Mouse (Mus musculus) forebrain, embryonic 12.5 days (tissue): ENCODE data around the gene Oaz1. TPM values are rescaled to one million over a fixed set of nuclear protein-coding genes. Genes with fewer than 3 reads are reported as not detected.
"Not testable (repeated sequence)": the region's sequence is repeated elsewhere in the genome, so short reads cannot be mapped to it uniquely, and the experiment has no call there.

ENCODE experiments used
- ATAC-seq: fragments of 200-750 bp; cut with Nextera tagmentation; 2 replicates; pipeline ENCODE4 v1.8.0; 2017; ENCODE audit warnings: moderate TSS enrichment; ENCODE audit not compliant: low FRiP score
- H3K27ac ChIP-seq: fragments of 300-500 bp; sonication (generic); 2 replicates; pipeline ENCODE4 v1.5.1; 2016; ENCODE audit warnings: mild to moderate bottlenecking
- H3K27me3 ChIP-seq: fragments of 300-500 bp; sonication (generic); 2 replicates; pipeline ENCODE4 v1.6.1; 2016; ENCODE audit warnings: mild to moderate bottlenecking
- H3K36me3 ChIP-seq: fragments of 300-500 bp; sonication (generic); replicated peaks from 2 replicates; pipeline ENCODE4 v1.6.1; 2016; ENCODE audit warnings: mild to moderate bottlenecking
- H3K4me1 ChIP-seq: fragments of 300-500 bp; sonication (generic); 2 replicates; pipeline ENCODE4 v1.6.1; 2016
- H3K4me2 ChIP-seq: fragments of 300-500 bp; sonication (generic); 2 replicates; pipeline ENCODE4 v1.6.1; 2016; ENCODE audit warnings: mild to moderate bottlenecking, moderate library complexity
- H3K4me3 ChIP-seq: fragments of 300-500 bp; sonication (generic); replicated peaks from 2 replicates; pipeline ENCODE4 v1.5.1; 2016; ENCODE audit warnings: mild to moderate bottlenecking
- H3K9ac ChIP-seq: fragments of 300-500 bp; sonication (generic); 2 replicates; pipeline ENCODE4 v1.6.1; 2016; ENCODE audit warnings: mild to moderate bottlenecking
- H3K9me3 ChIP-seq: fragments of 300-500 bp; sonication (generic); 2 replicates; pipeline ENCODE4 v1.6.1; 2016
- WGBS: fragments of 180-500 bp; shearing (Covaris S2); methylation state at CpG from one replicate; pipeline ENCODE4 v1.1.7; 2016; 5-methylcytosine and 5-hydroxymethylcytosine counted together
- polyA plus RNA-seq: library from polyadenylated mRNA; unstranded; fragments of >200 nt; fragmentation: Nextera tagmentation; extraction: Ambion mirVana; gene quantifications from 2 replicates; pipeline ENCODE4 v1.2.1, GENCODE M21; 2016

Gene Oaz1
- polyA plus RNA-seq, 1 experiment from 2014 or later: 1,490 TPM

GRCm38 (mm10) chr10:80805925-80806324 is 20.5 kb upstream of the Oaz1 start:
- Histone ChIP-seq H3K27ac (no peak overlapping the region), H3K4me2 (no peak overlapping the region), H3K4me3 (no peak overlapping the region), H3K27me3 (peaks cover 53% of the 10 kb centered on the region), H3K9ac (peak overlapping the region; percentile 13; the same call in 1 of the 2 replicates), H3K36me3 (peaks cover 51% of the 10 kb centered on the region), H3K4me1 (peaks cover 47% of the 10 kb centered on the region), H3K9me3 (no peaks in the 10 kb centered on the region)
- WGBS: 25% methylated on average over 3 of the region's 3 CpGs
- peak; percentile 32 for ATAC-seq

- H3K27me3 ChIP-seq: peaks cover 57% of the 10 kb centered on the region
Measured at GRCm38 (mm10) chr10:80806341-80807056, 20.0 kb upstream of the Oaz1 start.

DNA sequence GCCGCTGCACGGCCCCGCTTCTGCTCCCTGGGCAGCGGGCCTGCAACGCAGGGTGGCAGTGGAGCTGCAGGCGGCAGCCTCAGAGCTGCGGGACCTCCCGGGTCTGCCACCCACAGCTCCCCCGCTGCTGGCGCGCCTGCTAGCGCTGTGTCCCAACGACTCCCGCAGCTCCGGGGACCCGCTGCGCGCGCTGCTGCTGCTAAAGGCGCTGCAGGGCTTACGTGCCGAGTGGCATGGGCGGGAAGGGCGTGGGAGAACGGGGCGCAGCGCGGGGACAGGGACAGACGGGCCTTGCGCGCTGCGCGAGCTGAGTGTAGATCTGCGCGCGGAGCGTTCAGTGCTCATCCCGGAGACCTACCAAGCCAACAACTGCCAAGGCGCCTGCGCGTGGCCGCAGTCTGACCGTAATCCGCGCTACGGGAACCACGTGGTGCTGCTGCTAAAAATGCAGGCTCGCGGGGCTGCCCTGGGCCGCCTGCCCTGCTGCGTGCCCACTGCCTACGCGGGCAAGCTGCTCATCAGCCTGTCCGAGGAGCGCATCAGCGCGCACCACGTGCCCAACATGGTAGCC is 19.3 kb upstream of the Oaz1 start:
- peak overlapping the region; percentile 52 for H3K4me3 ChIP-seq
- peak; percentile 85 for ATAC-seq
- WGBS: 1% methylated on average over 55 of the region's 58 CpGs

More at GRCm38 (mm10) chr10:80806341-80807056, 20.0 kb upstream of the Oaz1 start:
- Histone ChIP-seq H3K9me3 (no peaks in the 10 kb centered on the region), H3K9ac (peak overlapping the region; percentile 66), H3K4me1 (peaks cover 47% of the 10 kb centered on the region), H3K4me2 (peak overlapping the region; percentile 95), H3K4me3 (peak overlapping the region; percentile 52), H3K36me3 (peaks cover 45% of the 10 kb centered on the region), H3K27ac (peak overlapping the region; percentile 75)
- ATAC-seq: peak; percentile 13; the same call in 1 of the 2 replicates
- WGBS: 44% methylated on average over 34 of the region's 34 CpGs

GRCm38 (mm10) chr10:80808099-80808984 is 18.1 kb upstream of the Oaz1 start:
- no peak overlapping the region for H3K27ac ChIP-seq
- H3K9ac ChIP-seq: peak overlapping the region; percentile 31
- peak overlapping the region; percentile 31 for H3K4me2 ChIP-seq
- peaks cover 26% of the 10 kb centered on the region for H3K36me3 ChIP-seq
- H3K9me3 ChIP-seq: no peaks in the 10 kb centered on the region
- H3K4me1 ChIP-seq: peaks cover 47% of the 10 kb centered on the region
- peak overlapping the region; percentile 3; the same call in 1 of the 2 replicates for H3K4me3 ChIP-seq
- no peak for ATAC-seq
- peaks cover 67% of the 10 kb centered on the region for H3K27me3 ChIP-seq
- WGBS: 13% methylated on average over 40 of the region's 40 CpGs

More for the DNA sequence above, 19.3 kb upstream of the Oaz1 start:
- Histone ChIP-seq H3K27ac (peak overlapping the region; percentile 75), H3K4me1 (peaks cover 47% of the 10 kb centered on the region), H3K4me2 (peak overlapping the region; percentile 95), H3K9me3 (no peaks in the 10 kb centered on the region), H3K9ac (peak overlapping the region; percentile 66), H3K27me3 (peaks cover 57% of the 10 kb centered on the region), H3K36me3 (peaks cover 38% of the 10 kb centered on the region)

DNA sequence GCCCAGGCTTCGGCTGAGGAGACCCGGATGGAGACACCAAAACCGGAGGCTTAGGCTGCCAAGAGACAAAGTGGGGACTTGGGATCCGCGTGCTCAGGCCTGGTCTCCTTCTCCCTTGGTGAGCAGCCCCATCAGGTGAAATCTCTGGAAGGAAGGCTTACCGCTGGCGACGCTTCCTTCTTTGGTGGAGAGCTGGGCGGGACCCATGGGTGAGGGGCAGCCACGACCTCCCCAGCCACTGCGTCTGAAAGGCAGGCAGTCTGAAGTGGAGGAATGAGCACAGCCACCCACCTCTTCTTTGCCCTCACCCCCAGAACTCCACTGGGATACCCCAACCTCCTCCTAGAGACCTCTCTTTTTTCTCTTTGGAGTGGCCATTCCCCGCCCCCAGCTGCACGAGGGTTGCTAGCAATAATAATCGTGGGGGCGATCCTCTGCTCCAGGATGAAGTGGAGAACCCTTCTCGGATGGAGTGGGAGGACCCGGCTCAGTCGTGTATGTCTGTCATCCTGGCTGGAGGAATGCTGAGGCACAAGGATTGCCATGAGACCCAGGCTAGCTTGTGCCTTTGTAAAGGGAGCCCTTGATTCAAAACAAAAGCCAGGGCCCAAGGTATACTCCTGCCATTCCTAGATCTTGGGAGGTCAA is 17.3 kb upstream of the Oaz1 start:
- no peaks in the 10 kb centered on the region for H3K9me3 ChIP-seq
- no peak for ATAC-seq
- H3K4me2 ChIP-seq: peak overlapping the region; percentile 31
- H3K27me3 ChIP-seq: peaks cover 70% of the 10 kb centered on the region
- peak overlapping the region; percentile 31; the same call in 1 of the 2 replicates for H3K9ac ChIP-seq
- peak overlapping the region; percentile 3; the same call in 1 of the 2 replicates for H3K4me3 ChIP-seq
- WGBS: 8% methylated on average over 18 of the region's 18 CpGs
- peaks cover 47% of the 10 kb centered on the region for H3K4me1 ChIP-seq
- peaks cover 19% of the 10 kb centered on the region for H3K36me3 ChIP-seq
- H3K27ac ChIP-seq: no peak overlapping the region

DNA sequence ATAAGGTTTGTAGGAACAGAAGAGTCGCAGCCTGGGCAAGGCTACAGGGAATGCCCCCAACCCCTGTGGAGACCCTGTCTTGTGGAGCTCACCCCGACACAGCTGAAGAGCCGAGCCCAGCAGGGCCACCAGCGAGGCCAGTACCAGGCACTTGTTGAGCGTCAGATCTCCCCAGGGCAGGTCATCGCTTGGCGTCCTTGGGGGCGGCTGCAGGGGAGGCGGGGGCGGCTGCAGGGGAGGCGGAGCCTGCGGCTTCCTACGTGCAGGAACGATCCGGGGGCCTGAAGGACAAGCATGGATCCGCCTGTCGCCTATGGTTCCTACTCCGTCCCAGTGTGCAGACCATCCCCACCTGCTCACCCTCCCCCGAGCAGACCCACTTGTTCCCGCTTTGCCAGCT is 16.4 kb upstream of the Oaz1 start:
- Histone ChIP-seq H3K4me1 (peaks cover 47% of the 10 kb centered on the region), H3K36me3 (peaks cover 9% of the 10 kb centered on the region), H3K27me3 (peaks cover 70% of the 10 kb centered on the region), H3K9me3 (no peaks in the 10 kb centered on the region), H3K4me2 (peak overlapping the region; percentile 31; the same call in 1 of the 2 replicates), H3K4me3 (peak overlapping the region; percentile 16; the same call in 1 of the 2 replicates), H3K9ac (peak overlapping the region; percentile 21; the same call in 1 of the 2 replicates), H3K27ac (no peak overlapping the region)
- 6% methylated on average over 20 of the region's 20 CpGs for whole genome bisulfite sequencing
- ATAC-seq: no peak

DNA sequence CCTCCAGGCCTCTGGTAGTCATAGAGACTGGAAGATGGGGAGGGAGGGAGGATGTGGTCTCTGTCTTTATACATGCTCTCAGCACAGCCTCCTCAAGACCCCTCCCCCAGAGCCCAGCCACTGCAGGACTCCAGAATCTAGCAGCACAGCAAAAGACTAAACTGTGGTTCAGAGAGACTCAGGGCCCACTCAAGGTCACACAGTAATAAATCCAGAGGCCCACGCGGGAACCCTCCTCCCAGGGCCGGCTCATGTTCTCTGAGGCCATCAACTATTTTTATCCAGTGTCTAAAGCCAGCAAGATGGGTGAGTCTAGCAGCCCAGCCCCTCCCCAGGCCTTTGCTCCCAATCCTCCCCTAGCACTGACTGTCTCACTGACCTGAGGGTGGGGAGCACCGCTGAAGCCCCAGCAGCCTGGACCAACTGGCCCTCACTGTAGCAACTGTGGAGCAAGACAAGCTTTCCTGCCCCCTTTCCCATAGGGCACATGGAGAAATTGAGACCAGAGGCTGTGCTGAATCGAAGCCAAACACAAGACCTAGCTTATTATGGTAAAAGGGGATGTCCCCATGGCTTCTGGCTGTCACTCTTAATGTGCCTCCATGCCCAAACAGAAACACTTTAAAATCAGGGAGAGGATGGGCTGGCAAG is 13.9 kb upstream of the Oaz1 start:
- Histone ChIP-seq H3K9me3 (no peaks in the 10 kb centered on the region), H3K27ac (no peak overlapping the region), H3K4me2 (no peak overlapping the region), H3K4me3 (no peak overlapping the region), H3K27me3 (peaks cover 51% of the 10 kb centered on the region), H3K9ac (no peak overlapping the region), H3K36me3 (no peaks in the 10 kb centered on the region), H3K4me1 (peaks cover 26% of the 10 kb centered on the region)
- ATAC-seq: no peak
- 64% methylated on average over 5 of the region's 5 CpGs for WGBS

- no peaks in the 10 kb centered on the region for H3K9me3 ChIP-seq
- H3K27me3 ChIP-seq: peaks cover 42% of the 10 kb centered on the region
- no peak for ATAC-seq
- 68% methylated on average over 4 of the region's 4 CpGs for WGBS
- no peak within 1 kb of the TSS for H3K9ac ChIP-seq
- no peak within 1 kb of the TSS for H3K27ac ChIP-seq
- H3K36me3 ChIP-seq: no peaks in the 10 kb centered on the region
- H3K4me3 ChIP-seq: no peak within 1 kb of the TSS
- peaks cover 17% of the 10 kb centered on the region for H3K4me1 ChIP-seq
- no peak within 1 kb of the TSS for H3K4me2 ChIP-seq
Measured at GRCm38 (mm10) chr10:80813366-80813765, 13.1 kb upstream of the Oaz1 start, which contains the start of gene Jsrp1. Gene Jsrp1, minus strand, starts transcription at chr10:80813498.

GRCm38 (mm10) chr10:80814800-80815199 is 11.7 kb upstream of the Oaz1 start:
- H3K9ac ChIP-seq: no peak overlapping the region
- no peak overlapping the region for H3K4me3 ChIP-seq
- H3K36me3 ChIP-seq: no peaks in the 10 kb centered on the region
- ATAC-seq: no peak
- no peaks in the 10 kb centered on the region for H3K9me3 ChIP-seq
- H3K27me3 ChIP-seq: peaks cover 29% of the 10 kb centered on the region
- peaks cover 6% of the 10 kb centered on the region for H3K4me1 ChIP-seq
- no peak overlapping the region for H3K27ac ChIP-seq
- H3K4me2 ChIP-seq: no peak overlapping the region
- WGBS: 73% methylated on average over 7 of the region's 7 CpGs

DNA sequence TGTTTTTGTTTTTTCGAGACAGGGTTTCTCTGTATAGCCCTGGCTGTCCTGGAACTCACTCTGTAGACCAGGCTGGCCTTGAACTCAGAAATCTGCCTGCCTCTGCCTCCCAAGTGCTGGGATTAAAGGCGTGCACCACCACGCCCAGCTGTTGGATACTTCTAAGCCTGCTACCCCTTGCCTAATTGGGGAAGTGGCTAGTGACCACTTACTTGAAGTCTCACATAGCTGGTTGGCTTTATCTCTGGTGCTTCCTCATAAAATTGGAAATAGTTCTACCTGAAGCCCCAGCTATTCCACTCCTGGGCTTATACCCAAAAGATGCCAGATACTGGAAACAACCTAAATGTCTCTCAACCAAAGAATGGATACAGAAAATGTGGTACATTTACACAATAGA is 10.2 kb upstream of the Oaz1 start:
- not testable (repeated sequence) for H3K4me1 ChIP-seq, H3K4me2 ChIP-seq, H3K27ac ChIP-seq, H3K4me3 ChIP-seq, H3K9ac ChIP-seq, ATAC-seq, H3K9me3 ChIP-seq, H3K36me3 ChIP-seq
- 82% methylated on average over 3 of the region's 3 CpGs for WGBS
- peaks cover 14% of the 10 kb centered on the region for H3K27me3 ChIP-seq

DNA sequence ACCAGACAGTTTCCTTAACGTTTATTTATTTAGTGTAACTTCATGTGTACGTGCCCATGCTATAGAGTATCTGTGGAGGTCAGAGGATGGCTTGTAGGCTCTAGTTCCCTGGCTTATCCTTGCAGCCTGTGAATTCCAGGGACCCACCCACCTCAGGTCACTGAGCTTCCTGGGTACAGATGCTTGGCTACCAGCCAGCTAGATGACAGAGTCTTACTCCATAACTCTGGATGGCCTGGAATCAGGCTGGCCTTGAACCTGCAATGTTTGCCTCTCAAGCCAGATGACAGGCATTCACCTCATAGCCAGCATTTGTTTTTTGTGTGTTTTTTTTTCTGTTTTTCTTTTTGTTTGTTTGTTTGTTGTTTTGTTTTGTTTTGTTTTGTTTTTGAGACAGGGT is 9.3 kb upstream of the Oaz1 start:
- Histone ChIP-seq H3K9ac (no peak overlapping the region), H3K36me3 (no peaks in the 10 kb centered on the region), H3K4me2 (no peak overlapping the region), H3K9me3 (no peaks in the 10 kb centered on the region), H3K27ac (no peak overlapping the region), H3K4me3 (no peak overlapping the region), H3K4me1 (no peaks in the 10 kb centered on the region), H3K27me3 (peaks cover 14% of the 10 kb centered on the region)
- no peak for ATAC-seq
- WGBS: 83% methylated on average over 2 of the region's 2 CpGs
